Mouse (Mus musculus) C2C12 (cell line): ENCODE results near the gene Kifc1.

Experiments
- CEBPB ChIP-seq: IDR thresholded peaks from one replicate; pipeline ENCODE4 v1.6.1; 2011; ENCODE audit warnings: low read depth, mild to moderate bottlenecking, control low read depth, moderate library complexity
- CTCF ChIP-seq: IDR thresholded peaks from one replicate; pipeline ENCODE4 v1.5.1; 2011; ENCODE audit not compliant: control insufficient read depth, insufficient read depth, insufficient read length
- MAX ChIP-seq: IDR thresholded peaks from one replicate; pipeline ENCODE4 v1.6.1; 2011; ENCODE audit warnings: mild to moderate bottlenecking, control low read depth
- MYOG ChIP-seq: IDR thresholded peaks from one replicate; pipeline ENCODE4 v1.6.1; 2011; ENCODE audit not compliant: control insufficient read depth, insufficient read length; ENCODE audit errors: extremely low read depth
- USF1 ChIP-seq: IDR thresholded peaks from one replicate; pipeline ENCODE4 v1.6.1; 2011; ENCODE audit warnings: low read depth, mild to moderate bottlenecking, control low read depth, moderate library complexity

DNA sequence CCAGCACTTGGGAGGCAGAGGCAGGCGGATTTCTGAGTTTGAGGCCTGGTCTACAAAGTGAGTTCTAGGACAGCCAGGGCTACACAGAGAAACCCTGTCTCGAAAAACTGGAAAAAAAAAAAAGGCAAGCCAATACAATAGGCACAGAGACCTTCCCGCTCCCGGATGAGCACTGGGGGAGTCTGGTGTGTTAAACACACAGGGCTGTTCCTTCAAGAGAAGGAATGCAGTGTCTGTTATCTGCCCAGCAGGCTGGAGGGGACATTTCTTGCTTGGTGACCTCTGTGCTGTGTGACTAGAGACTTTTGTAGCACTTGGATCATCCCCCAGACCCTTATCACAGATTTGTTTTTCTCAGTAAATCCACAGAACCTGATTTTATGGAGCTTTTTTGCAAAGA is 11.2 kb upstream of the Kifc1 start:
- TF ChIP-seq CTCF (no peak), MAX (no peak), USF1 (no peak), CEBPB (no peak), MYOG (no peak)
